Mouse (Mus musculus): Measurements from ENCODE around the gene Bicd1. TPM values are rescaled to one million over a fixed set of nuclear protein-coding genes. Genes with fewer than 3 reads are reported as not detected.

Bicd1 gene
- polyA plus RNA-seq, 1 experiment from 2014 or later: 0.78 TPM

DNA sequence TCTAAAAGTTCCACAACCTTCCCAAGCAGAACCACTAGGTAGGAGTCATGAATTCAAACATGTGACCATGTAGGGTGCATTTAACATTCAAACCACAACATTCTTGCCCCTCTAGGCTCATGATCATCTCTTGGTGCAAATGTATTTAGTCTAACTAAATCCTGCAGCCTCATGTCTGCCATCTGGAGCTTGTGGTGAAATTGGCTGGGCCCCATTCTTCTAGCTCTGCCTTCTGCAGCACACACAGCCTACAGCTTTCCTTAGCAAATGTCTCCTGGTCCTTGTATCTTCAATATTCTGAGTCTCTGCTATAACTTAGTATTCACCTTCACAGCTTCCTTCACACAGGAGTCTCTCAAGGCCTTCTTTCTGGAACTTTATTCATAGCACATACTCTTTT lies 87.2 kb downstream of the Bicd1 start:
- no peak overlapping the region for H3K4me3 ChIP-seq (ENCODE audit: low read depth, low read length)
- H3K4me1 ChIP-seq (ENCODE audit: insufficient read depth): no peaks in the 10 kb centered on the region
- ATAC-seq (no peak), DNase-seq (no peak)
- TF ChIP-seq EP300 (IDR thresholded peaks at IDR 0.05; ENCODE audit: low read depth) (no peak), CTCF (IDR thresholded peaks at IDR 0.05; ENCODE audit: low read depth) (no peak)
- H3K27ac ChIP-seq (ENCODE audit: low read depth): no peak overlapping the region
- H3K9me3 ChIP-seq (ENCODE audit: low read length): no peaks in the 10 kb centered on the region
- no peak overlapping the region for H3K4me2 ChIP-seq (ENCODE audit: low read depth, low read length)
- no peak overlapping the region for H3K9ac ChIP-seq (replicated peaks)
- no peaks in the 10 kb centered on the region for H3K27me3 ChIP-seq (ENCODE audit: insufficient read depth, low read length)
- H3K36me3 ChIP-seq (replicated peaks; ENCODE audit: insufficient read depth, low read length): no peaks in the 10 kb centered on the region

DNA sequence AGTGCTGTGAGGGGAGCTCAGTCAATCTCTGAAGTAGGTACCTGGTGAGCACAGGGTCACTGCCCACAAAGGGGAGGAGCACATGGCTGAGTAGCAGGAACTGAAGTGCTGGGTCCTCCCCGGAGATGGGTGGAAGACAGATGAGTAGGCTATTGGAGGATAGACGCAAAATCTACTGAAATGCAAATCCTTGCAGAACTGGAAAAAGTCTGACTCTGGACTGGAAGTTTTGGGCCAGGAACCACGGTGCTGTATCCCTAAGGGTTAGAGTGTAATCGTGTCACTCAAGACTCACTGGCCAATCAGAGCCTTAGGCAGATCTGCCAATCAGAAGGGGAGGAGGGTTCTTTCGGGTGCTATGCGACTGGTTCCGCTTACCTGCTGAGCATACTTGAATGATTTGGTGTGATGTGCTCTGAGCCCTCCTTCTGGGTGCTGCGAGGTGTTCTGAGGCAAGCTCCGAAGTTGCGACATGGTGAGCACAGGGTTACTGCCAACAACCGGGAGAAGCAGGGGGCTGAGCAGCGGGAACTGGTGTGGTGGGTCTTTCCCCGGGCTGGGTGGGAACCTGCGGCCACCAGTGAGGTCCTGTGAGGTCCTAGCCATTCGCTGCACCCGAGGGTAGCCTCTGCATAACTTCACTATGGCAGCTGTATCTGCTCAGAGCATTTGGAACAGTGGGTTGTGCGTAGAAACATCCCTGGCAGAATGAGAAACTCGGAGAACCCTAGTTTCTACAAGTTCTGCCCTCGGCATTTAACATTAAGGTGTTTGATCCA lies 157.2 kb downstream of the Bicd1 start:
- TF ChIP-seq CTCF (IDR thresholded peaks at IDR 0.05; ENCODE audit: low read depth): no peak
- no peak for TF ChIP-seq EP300 (IDR thresholded peaks at IDR 0.05; ENCODE audit: low read depth)
- no peaks in the 10 kb centered on the region for H3K27me3 ChIP-seq (ENCODE audit: insufficient read depth, low read length)
- H3K9ac ChIP-seq (replicated peaks): 0 out of 2 replicates have a peak overlapping the region, but pooled peaks have one; percentile 35
- no peaks in the 10 kb centered on the region for H3K9me3 ChIP-seq (ENCODE audit: low read length)
- H3K27ac ChIP-seq (ENCODE audit: low read depth): no peak overlapping the region
- peak overlapping the region; percentile 50 for H3K4me3 ChIP-seq (ENCODE audit: low read depth, low read length)
- no peaks in the 10 kb centered on the region for H3K36me3 ChIP-seq (replicated peaks; ENCODE audit: insufficient read depth, low read length)
- ATAC-seq: peak; percentile 98
- WGBS (ENCODE audit: insufficient replicate concordance): 2% methylated on average over 19 of the region's 19 CpGs
- DNase-seq: peak; percentile 45
- peaks cover 7% of the 10 kb centered on the region; the same call in 1 of the 2 replicates for H3K4me1 ChIP-seq (ENCODE audit: insufficient read depth)
- H3K4me2 ChIP-seq (ENCODE audit: low read depth, low read length): peak overlapping the region; percentile 90

DNA sequence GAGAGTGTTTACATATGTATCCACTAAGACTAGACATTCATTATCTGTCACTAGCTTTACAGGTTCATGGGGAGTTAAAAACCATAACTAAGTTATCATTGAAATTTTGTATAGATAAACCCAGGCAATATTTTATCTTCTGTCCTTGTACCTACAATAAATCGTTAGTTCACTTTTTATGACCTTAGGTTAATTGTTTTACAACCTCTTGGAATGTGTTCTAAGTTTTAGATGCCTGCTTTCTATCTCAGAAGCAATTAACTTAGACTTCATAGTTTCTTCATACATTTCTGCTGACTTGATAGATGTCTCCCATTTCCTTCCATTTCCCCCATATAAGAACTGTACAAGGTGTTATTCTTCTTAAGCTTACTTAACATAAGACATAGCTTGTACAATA lies 158.5 kb downstream of the Bicd1 start:
- no peak overlapping the region for H3K27ac ChIP-seq (ENCODE audit: low read depth)
- H3K4me2 ChIP-seq (ENCODE audit: low read depth, low read length): no peak overlapping the region
- DNase-seq (no peak), ATAC-seq (no peak)
- no peaks in the 10 kb centered on the region for H3K27me3 ChIP-seq (ENCODE audit: insufficient read depth, low read length)
- H3K4me3 ChIP-seq (ENCODE audit: low read depth, low read length): no peak overlapping the region
- H3K9me3 ChIP-seq (ENCODE audit: low read length): no peaks in the 10 kb centered on the region
- peaks cover 7% of the 10 kb centered on the region; the same call in 1 of the 2 replicates for H3K4me1 ChIP-seq (ENCODE audit: insufficient read depth)
- no peaks in the 10 kb centered on the region for H3K36me3 ChIP-seq (replicated peaks; ENCODE audit: insufficient read depth, low read length)
- H3K9ac ChIP-seq (replicated peaks): no peak overlapping the region
- no peak for TF ChIP-seq EP300 (IDR thresholded peaks at IDR 0.05; ENCODE audit: low read depth)
- TF ChIP-seq CTCF (IDR thresholded peaks at IDR 0.05; ENCODE audit: low read depth): no peak
- 56% methylated on average over 1 of the region's 1 CpGs for WGBS (ENCODE audit: insufficient replicate concordance)

- Histone ChIP-seq H3K9ac (replicated peaks) (no peak overlapping the region), H3K9me3 (ENCODE audit: low read length) (no peaks in the 10 kb centered on the region; the same call in 1 of the 2 replicates), H3K27me3 (ENCODE audit: insufficient read depth, low read length) (no peaks in the 10 kb centered on the region), H3K4me2 (ENCODE audit: low read depth, low read length) (no peak overlapping the region), H3K4me1 (ENCODE audit: insufficient read depth) (no peaks in the 10 kb centered on the region), H3K4me3 (ENCODE audit: low read depth, low read length) (no peak overlapping the region), H3K36me3 (replicated peaks; ENCODE audit: insufficient read depth, low read length) (no peaks in the 10 kb centered on the region), H3K27ac (ENCODE audit: low read depth) (no peak overlapping the region)
- ATAC-seq (no peak), DNase-seq (no peak)
- WGBS (ENCODE audit: insufficient replicate concordance): 64% methylated on average over 1 of the region's 1 CpGs
- TF ChIP-seq CTCF (IDR thresholded peaks at IDR 0.05; ENCODE audit: low read depth) (no peak), EP300 (IDR thresholded peaks at IDR 0.05; ENCODE audit: low read depth) (no peak)
Observed at GRCm38 (mm10) chr6:149574288-149574687, 165.6 kb downstream of the Bicd1 start.

- Histone ChIP-seq H3K4me2 (ENCODE audit: low read depth, low read length) (no peak overlapping the region), H3K27ac (ENCODE audit: low read depth) (no peak overlapping the region), H3K4me1 (ENCODE audit: insufficient read depth) (no peaks in the 10 kb centered on the region), H3K36me3 (replicated peaks; ENCODE audit: insufficient read depth, low read length) (no peaks in the 10 kb centered on the region), H3K27me3 (ENCODE audit: insufficient read depth, low read length) (no peaks in the 10 kb centered on the region), H3K9me3 (ENCODE audit: low read length) (peaks cover 6% of the 10 kb centered on the region), H3K4me3 (ENCODE audit: low read depth, low read length) (no peak overlapping the region), H3K9ac (replicated peaks) (no peak overlapping the region)
- TF ChIP-seq EP300 (IDR thresholded peaks at IDR 0.05; ENCODE audit: low read depth) (no peak), CTCF (IDR thresholded peaks at IDR 0.05; ENCODE audit: low read depth) (no peak)
- DNase-seq (no peak), ATAC-seq (no peak)
Observed at GRCm38 (mm10) chr6:149580053-149580452, 171.4 kb downstream of the Bicd1 start.

GRCm38 (mm10) chr6:149585708-149586504 lies 177.2 kb downstream of the Bicd1 start:
- DNase-seq: no peak
- Histone ChIP-seq H3K4me3 (ENCODE audit: low read depth, low read length) (no peak overlapping the region), H3K4me2 (ENCODE audit: low read depth, low read length) (no peak overlapping the region), H3K27ac (ENCODE audit: low read depth) (no peak overlapping the region), H3K9ac (replicated peaks) (no peak overlapping the region), H3K36me3 (replicated peaks; ENCODE audit: insufficient read depth, low read length) (no peaks in the 10 kb centered on the region), H3K27me3 (ENCODE audit: insufficient read depth, low read length) (no peaks in the 10 kb centered on the region), H3K9me3 (ENCODE audit: low read length) (peaks cover 12% of the 10 kb centered on the region), H3K4me1 (ENCODE audit: insufficient read depth) (no peaks in the 10 kb centered on the region)
- WGBS (ENCODE audit: insufficient replicate concordance): 85% methylated on average over 7 of the region's 7 CpGs
- TF ChIP-seq EP300 (IDR thresholded peaks at IDR 0.05; ENCODE audit: low read depth): no peak
- no peak for TF ChIP-seq CTCF (IDR thresholded peaks at IDR 0.05; ENCODE audit: low read depth)
- ATAC-seq: no peak

Small RNAs within 50 kb of the gene (microRNA-seq; reads per million reads assigned to microRNA genes)
- not detected for gene Gm24307

Other genes starting within 250 kb of the Bicd1 start
- 7.1 and 9.1 TPM in 2 replicates for gene Amn1, start 220.2 kb upstream of the Bicd1 start, polyA plus RNA-seq (2015; fragmentation: Nextera tagmentation; extraction: Ambion mirVana)
- gene Resf1, start 99.5 kb upstream of the Bicd1 start, polyA plus RNA-seq (2015; fragmentation: Nextera tagmentation; extraction: Ambion mirVana): 16.0 and 22.3 TPM in 2 replicates

Data from liver, postnatal 0 days (tissue).